Mouse (Mus musculus): ENCODE data around the gene Gm13276.

- TF ChIP-seq CTCF (IDR thresholded peaks at IDR 0.05; ENCODE audit: borderline replicate concordance, extremely low read depth, insufficient read depth, insufficient read length) (no peak), POLR2A (IDR thresholded peaks at IDR 0.05; ENCODE audit: borderline replicate concordance, extremely low read depth, insufficient read depth, insufficient read length, poor library complexity, severe bottlenecking) (no peak)
Measured at GRCm38 (mm10) chr4:88739036-88739435, 46.5 kb upstream of the Gm13276 start.
